Mouse (Mus musculus) CD4-positive, CD25-positive, alpha-beta regulatory T cell, adult 9 weeks (primary cell): ENCODE measurements around the gene Nuf2. TPM values are rescaled to one million over a fixed set of nuclear protein-coding genes. Genes with fewer than 3 reads are reported as not detected.

ENCODE experiments used
- polyA plus RNA-seq: library from polyadenylated mRNA; unstranded; fragments of 100-300 nt; shearing (Covaris generic); gene quantifications from one replicate; pipeline ENCODE4 v1.2.1, GENCODE M21; 2017

Nuf2 gene
- 3.4 TPM for polyA plus RNA-seq

GRCm38 (mm10) chr1:169530876-169531701 is at the start of gene Nuf2:
Gene Nuf2, minus strand, starts transcription at chr1:169531464.

Other genes with a start within 250 kb of the Nuf2 start
- gene Rgs5, start 124.0 kb upstream of the Nuf2 start, polyA plus RNA-seq = not detected
- gene Rgs4, start 216.2 kb upstream of the Nuf2 start, polyA plus RNA-seq = not detected